Mouse (Mus musculus) small intestine, adult 2 months (tissue): Measurements from ENCODE around the gene Acyp2. TPM values are rescaled to one million over a fixed set of nuclear protein-coding genes. Genes with fewer than 3 reads are reported as not detected.

ENCODE experiments used
- H3K27ac ChIP-seq: fragments of 200-500 bp; 2 replicates; pipeline ENCODE4 v1.5.1; 2012; ENCODE audit warnings: low read depth, low read length, control low read depth, inconsistent platforms; ENCODE audit not compliant: insufficient read depth
- H3K27me3 ChIP-seq: fragments of 200-500 bp; 2 replicates; pipeline ENCODE4 v1.6.1; 2012; ENCODE audit warnings: mild to moderate bottlenecking, moderate library complexity, low read length, inconsistent platforms; ENCODE audit not compliant: control insufficient read depth, insufficient read depth
- H3K36me3 ChIP-seq: fragments of 200-500 bp; 2 replicates; pipeline ENCODE4 v1.6.1; 2012; ENCODE audit warnings: mild to moderate bottlenecking, low read length, control low read depth, inconsistent platforms; ENCODE audit not compliant: control insufficient read depth, insufficient read depth
- H3K4me1 ChIP-seq: fragments of 200-500 bp; 2 replicates; pipeline ENCODE4 v1.6.1; 2012; ENCODE audit warnings: low read length, inconsistent platforms, mixed read lengths; ENCODE audit not compliant: control insufficient read depth, insufficient read depth, insufficient read length
- H3K4me3 ChIP-seq: fragments of 200-500 bp; 2 replicates; pipeline ENCODE4 v1.5.1; 2012; ENCODE audit warnings: low read depth, mild to moderate bottlenecking, control low read depth, inconsistent platforms, low read length, moderate library complexity
- CTCF ChIP-seq: fragments of 200-500 bp; IDR thresholded peaks from 2 replicates; pipeline ENCODE4 v1.5.1; 2012; ENCODE audit warnings: low read depth, mild to moderate bottlenecking, control low read depth, inconsistent platforms, low read length, moderate library complexity, mixed read lengths; ENCODE audit not compliant: insufficient replicate concordance, insufficient read length; ENCODE audit errors: extremely low read depth
- POLR2A ChIP-seq: fragments of 200-500 bp; IDR thresholded peaks from 2 replicates; pipeline ENCODE4 v1.6.1; 2012; ENCODE audit warnings: low read depth, mild to moderate bottlenecking, control low read depth, inconsistent platforms, low read length, moderate library complexity
- WGBS: fragments of 180-500 bp; shearing (Covaris S2); methylation state at CpG from one replicate; pipeline ENCODE4 v1.1.7; 2018; 5-methylcytosine and 5-hydroxymethylcytosine counted together
- polyA plus RNA-seq: library from polyadenylated mRNA; depleted of rRNA; stranded (reverse); fragments of >200 nt; gene quantifications from 2 replicates; pipeline ENCODE4 v1.2.3, GENCODE M21; 2012; rRNA removed

Acyp2 gene
- polyA plus RNA-seq, 1 experiment, result 1.2 TPM

- Histone ChIP-seq H3K4me3 (no peak overlapping the region), H3K4me1 (no peaks in the 10 kb centered on the region), H3K36me3 (no peaks in the 10 kb centered on the region), H3K27ac (no peak overlapping the region), H3K27me3 (no peaks in the 10 kb centered on the region)
- WGBS, result 60% methylated on average over 8 of the region's 8 CpGs
- TF ChIP-seq POLR2A (no peak), CTCF (no peak)
Observed at GRCm38 (mm10) chr11:30471187-30471586, 178.2 kb downstream of the Acyp2 start.

Other genes with a start within 250 kb of the Acyp2 start
- not detected in 2 replicates for gene 4930505A04Rik, start 177.8 kb downstream of the Acyp2 start, polyA plus RNA-seq
- gene Psme4, start 122.1 kb upstream of the Acyp2 start, polyA plus RNA-seq, result 2.1 and 4.9 TPM in 2 replicates
- gene Gpr75, start 235.8 kb upstream of the Acyp2 start, polyA plus RNA-seq, result 0.09 TPM in 1 of 2 replicates, not detected in the other
- 0.08 and 0.52 TPM in 2 replicates for gene Asb3, start 235.8 kb upstream of the Acyp2 start, polyA plus RNA-seq